Mouse (Mus musculus) Muller cell, postnatal 12 days (primary cell): ENCODE measurements around the gene Olfr452.

Source experiments
- DNase-seq: peaks from one replicate; pipeline ENCODE4 v3.0.0-alpha.2; 2015; ENCODE audit errors: inconsistent ontology term

The Olfr452 gene

DNA sequence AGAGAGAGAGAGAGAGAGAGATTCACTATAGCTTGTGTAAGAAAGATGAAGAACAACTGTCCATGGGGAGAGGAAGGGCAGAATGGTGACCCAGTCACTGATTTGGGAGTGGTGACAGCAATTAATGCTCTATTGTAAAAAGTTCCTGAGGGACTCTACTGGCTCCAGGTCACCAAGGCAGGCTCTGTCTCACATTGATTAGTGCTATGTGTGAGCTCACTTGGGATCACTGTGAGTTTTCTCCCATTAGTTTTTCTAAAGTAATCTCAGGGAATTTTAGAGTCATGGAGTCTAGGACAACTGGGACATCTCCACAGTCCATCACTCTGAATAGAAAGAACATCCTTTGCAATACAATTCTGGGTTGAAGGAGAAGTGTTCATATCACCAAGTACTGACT, at the start of gene Olfr452:
Olfr452 (plus strand) TSS at position 301 of the 400 bp plus-strand sequence.
- DNase-seq: no peak

DNA sequence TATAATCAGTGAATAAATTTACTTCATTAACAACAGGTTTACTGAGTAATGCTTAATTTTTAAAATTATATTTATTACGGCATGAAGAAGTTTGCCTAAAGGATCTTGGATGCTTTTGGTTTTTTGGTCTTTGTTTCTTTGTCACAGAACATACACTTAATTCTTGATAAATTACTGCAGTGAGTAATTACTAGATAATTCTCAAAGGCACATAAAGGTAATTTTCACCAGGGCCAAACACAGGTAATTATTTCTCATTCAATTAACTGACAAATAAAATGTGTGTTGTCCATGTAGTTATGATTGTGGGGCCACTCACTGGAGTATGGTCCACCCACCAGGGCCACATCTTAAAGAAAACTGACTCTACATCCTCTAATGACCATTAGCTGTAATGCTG, 45.8 kb upstream of the Olfr452 start, which contains the start of gene Olfr453:
Olfr453 (plus strand) TSS at position 301 of the 400 bp plus-strand sequence.
- DNase-seq: no peak

DNA sequence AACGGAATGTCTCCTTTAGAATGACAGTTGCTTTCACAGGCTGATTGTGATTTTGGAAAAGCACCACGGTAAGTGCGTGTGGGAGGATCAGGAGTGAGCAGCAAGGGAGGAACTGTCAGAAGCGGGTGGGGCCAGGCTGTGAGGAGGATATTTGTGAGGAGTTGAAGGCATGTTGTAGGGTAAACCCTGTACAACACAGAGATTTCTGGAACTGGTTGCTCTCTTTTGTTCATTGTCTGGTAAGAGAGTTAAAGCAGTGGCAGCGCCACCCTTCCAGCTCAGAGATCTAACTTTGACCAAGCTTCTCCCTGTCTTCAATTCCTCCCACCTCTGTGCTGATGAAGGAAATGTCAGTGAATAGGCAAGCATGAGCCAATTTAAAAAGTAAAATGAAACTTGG, 42.6 kb upstream of the Olfr452 start:
- no peak for DNase-seq

DNA sequence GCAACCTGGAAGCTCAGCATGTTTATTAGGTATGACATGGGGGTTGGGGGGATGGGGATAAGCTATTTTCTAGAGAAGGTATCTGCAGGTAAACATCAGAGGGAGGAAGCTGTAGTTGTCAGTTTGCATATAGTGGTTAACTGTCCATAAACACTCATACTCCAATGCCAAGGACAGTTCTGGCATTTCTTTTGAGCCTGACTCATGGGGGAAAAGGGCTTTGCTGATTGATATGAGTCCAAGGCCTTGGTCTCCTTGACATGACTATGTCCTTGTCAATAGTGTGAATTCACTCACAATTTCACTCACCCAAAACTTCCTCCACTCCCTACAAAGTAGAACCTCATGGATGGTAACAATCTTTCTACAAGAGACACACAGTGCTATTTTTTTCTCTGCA, 37.0 kb upstream of the Olfr452 start:
- DNase-seq: no peak

DNA sequence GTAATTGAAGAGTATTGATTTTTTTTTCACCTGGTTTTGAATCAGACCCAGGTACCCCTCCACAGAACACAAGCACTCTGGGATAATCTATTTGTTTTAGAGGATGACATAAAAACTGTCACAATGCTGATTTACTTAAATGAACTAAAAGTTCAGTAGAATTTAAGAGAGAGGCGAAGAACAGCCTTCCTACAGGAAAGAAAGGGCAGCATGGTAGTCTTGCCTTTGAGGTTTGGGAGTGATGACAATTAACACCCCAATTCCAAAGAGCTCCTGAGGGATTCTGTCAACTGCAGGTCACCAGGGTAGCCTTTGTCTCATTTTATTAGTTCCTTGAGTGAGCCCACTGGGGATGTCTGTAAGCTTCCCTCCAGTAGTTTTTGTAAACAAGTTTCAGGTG, 28.8 kb upstream of the Olfr452 start, which contains the start of gene Olfr38:
Olfr38 (plus strand) TSS at position 301 of the 400 bp plus-strand sequence.
- no peak for DNase-seq

DNA sequence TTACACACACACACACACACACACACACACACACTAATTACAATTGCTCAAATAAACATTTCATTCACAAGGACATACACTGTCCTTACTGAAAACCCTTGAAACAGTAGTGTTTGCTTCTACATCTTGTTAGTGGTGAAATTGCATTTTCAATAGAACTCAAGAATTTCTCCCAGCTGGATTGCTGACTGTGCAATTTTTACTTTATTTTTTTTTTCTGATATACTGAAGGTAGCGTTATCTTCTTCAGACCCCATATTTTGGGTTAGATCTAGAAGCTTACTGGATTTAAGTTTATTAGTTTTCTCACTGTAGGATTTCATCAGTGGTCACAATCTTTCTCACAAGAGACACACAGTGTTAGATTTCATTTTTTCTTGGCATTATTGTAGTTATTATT, 7.8 kb upstream of the Olfr452 start:
- no peak for DNase-seq

DNA sequence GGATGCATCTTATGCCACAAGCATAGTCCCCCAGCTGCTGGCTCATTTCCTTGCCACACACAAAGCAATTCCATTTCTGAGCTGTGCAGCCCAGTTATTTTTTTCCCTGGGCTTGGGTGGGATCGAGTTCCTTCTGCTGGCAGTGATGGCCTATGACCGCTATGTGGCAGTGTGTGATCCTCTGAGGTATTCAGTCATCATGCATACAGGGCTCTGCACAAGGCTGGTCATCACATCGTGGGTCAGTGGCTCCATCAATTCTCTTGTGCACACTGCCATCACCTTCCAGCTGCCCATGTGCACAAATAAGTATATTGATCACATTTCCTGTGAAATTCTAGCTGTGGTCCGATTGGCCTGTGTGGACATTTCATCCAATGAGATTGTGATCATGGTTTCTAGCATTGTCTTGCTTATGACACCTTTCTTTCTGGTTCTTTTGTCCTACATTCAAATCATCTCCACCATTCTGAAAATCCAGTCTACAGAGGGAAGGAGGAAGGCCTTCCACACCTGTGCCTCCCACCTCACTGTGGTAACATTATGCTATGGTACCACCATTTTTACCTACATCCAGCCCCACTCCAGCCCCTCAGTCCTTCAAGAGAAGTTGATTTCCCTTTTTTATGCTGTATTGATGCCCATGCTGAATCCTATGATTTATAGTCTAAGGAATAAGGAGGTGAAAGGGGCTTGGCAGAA, 5.5 kb downstream of the Olfr452 start:
- no peak for DNase-seq

DNA sequence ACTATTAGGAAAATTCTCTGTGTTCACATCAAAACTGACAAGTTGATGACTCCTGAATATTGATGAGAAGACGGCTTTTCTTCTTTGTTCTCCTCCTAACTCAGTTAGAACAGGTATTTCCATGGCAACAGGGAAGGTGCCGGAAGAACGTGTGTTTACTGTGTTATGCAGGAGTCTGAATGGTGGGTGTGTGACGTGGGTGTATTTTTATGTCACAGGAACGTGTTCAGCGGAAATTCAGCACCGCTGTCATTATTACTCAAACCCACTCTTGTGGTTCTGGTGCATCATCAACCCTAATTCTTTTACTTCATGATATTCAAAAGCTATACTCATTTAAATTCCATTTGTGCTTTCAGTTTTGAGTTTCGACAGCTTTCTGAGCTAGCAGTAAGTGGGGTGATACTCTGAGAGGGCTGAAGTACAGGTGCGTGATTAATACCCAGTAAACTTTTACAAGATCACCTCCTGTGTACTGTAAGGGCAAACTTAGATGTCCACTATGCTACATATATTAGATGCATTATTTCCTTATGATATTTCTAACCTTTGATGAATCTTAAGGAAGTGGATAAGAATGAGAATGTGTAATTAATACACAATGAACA, 6.2 kb downstream of the Olfr452 start:
- DNase-seq: no peak

DNA sequence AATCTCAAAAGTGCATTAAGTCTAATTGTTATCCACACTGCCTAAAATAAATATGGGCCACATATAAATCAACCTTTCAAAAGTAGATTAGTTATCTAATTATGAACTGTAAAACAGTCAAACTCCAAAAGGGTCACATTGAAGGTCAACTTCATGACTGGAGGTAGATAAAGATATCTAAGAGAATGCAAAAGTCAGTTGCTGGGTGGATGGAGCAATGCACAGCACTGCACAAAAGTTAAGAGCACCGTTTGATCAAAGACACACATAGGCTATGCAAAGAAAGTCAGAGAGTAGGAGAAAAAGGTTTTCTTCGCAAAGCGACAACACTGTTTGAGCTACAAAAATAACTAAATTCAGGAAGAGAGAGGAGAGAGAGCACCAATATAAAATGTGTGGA, 10.1 kb downstream of the Olfr452 start:
- DNase-seq: no peak

DNA sequence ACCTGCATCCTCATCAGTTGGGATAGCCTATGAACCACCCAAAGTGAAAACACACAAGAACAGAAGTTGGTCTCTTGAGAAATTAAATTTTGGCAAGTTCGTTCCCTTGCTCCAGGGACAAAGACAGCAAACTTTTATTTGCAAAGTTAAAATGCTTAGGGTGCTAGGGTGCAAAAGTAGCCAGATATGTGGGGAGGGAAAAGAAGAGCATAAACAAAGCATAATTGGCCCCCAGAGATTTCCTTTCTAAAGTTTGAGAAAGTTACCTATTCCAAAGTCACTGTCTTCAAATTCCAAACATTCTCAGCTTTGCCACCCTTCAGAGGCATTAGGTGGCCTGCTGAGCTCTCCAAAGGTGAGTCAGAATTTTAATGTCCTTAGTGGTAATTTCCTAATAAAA, 26.7 kb downstream of the Olfr452 start, which contains the start of gene Olfr450:
Olfr450 (plus strand) TSS at position 301 of the 400 bp plus-strand sequence.
- no peak for DNase-seq

DNA sequence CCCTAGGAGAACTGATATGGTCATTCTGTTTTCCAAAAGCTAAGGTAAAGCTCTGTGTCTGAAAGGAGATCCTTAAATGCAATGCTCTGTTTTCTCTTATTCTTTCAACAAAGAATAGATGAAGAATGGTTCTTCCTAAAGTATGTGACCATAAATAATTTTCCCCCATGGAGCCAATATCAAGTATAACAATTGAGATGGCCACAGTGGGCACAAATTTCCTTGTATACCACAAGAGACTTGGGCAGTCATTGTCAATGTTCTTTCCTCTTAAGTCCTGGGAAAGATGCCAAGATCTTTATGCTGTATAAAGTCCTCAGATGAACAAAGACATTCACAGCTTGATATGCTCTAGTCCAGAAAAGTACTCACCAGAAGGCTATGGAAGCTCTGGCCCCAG, 49.2 kb downstream of the Olfr452 start, which contains the start of gene Olfr449:
Olfr449 (plus strand) TSS at position 301 of the 400 bp plus-strand sequence.
- no peak for DNase-seq
